In genomic region chr19:59239124-59239817, GRCm38 (mm10) we compare ENCODE assay signal across 8 mouse cellular contexts. TPM values are rescaled to one million over a fixed set of nuclear protein-coding genes. Genes with fewer than 3 reads are reported as not detected.
DNase-seq lines count a peak whose midpoint lies in the region; ATAC-seq and TF ChIP-seq lines count a peak whose summit lies in the region.

No protein-coding gene starts in this region.

- H3K4me1 ChIP-seq in embryonic facial prominence, embryonic 14.5 days (ENCODE audit: control insufficient read depth, insufficient read depth, low read length), result no peaks in the 10 kb centered on the region
- H3K4me1 ChIP-seq in kidney, embryonic 15.5 days, result no peaks in the 10 kb centered on the region

- H3ac ChIP-seq in myocyte (ENCODE audit: control insufficient read depth, insufficient read length), result no peak overlapping the region

- ATAC-seq in embryonic facial prominence, embryonic 14.5 days (ENCODE audit: low read depth), result peak; percentile 64
- peak; percentile 56; the same call in 1 of the 2 replicates for ATAC-seq in kidney, embryonic 15.5 days (replicated peaks; ENCODE audit: low FRiP score)

- H3K27me3 ChIP-seq in embryonic facial prominence, embryonic 14.5 days (replicated peaks; ENCODE audit: control insufficient read depth, insufficient read depth, low read length), result no peaks in the 10 kb centered on the region
- H3K27me3 ChIP-seq in kidney, embryonic 15.5 days, result peaks cover 3% of the 10 kb centered on the region; the same call in 1 of the 2 replicates
- peaks cover 21% of the 10 kb centered on the region for H3K27me3 ChIP-seq in myocyte (ENCODE audit: control insufficient read depth, insufficient read depth, insufficient read length)

- H3K79me2 ChIP-seq in myocyte (ENCODE audit: control insufficient read depth, insufficient read depth), result no peaks in the 10 kb centered on the region

- H3K9me3 ChIP-seq in embryonic facial prominence, embryonic 14.5 days (ENCODE audit: control insufficient read depth, low read length), result no peaks in the 10 kb centered on the region
- no peaks in the 10 kb centered on the region for H3K9me3 ChIP-seq in kidney, embryonic 15.5 days (replicated peaks)

- WGBS in embryonic facial prominence, embryonic 14.5 days, result 23% methylated on average over 17 of the region's 17 CpGs
- 23% methylated on average over 17 of the region's 17 CpGs for WGBS in kidney, embryonic 15.5 days

- no peak for TF ChIP-seq POLR2A in myocyte (IDR thresholded peaks at IDR 0.05; ENCODE audit: insufficient read length, low read depth)

- H3K27ac ChIP-seq in embryonic facial prominence, embryonic 14.5 days (replicated peaks; ENCODE audit: low read depth, low read length), result no peak overlapping the region
- no peak overlapping the region for H3K27ac ChIP-seq in kidney, embryonic 15.5 days

- no peak overlapping the region for H3K4me2 ChIP-seq in embryonic facial prominence, embryonic 14.5 days (ENCODE audit: low read depth, low read length)
- no peak overlapping the region for H3K4me2 ChIP-seq in kidney, embryonic 15.5 days
- peak overlapping the region; percentile 67 for H3K4me2 ChIP-seq in myocyte (ENCODE audit: low read depth)

- H3K36me3 ChIP-seq in embryonic facial prominence, embryonic 14.5 days (ENCODE audit: control insufficient read depth, insufficient read depth, low read length), result no peaks in the 10 kb centered on the region
- no peaks in the 10 kb centered on the region for H3K36me3 ChIP-seq in kidney, embryonic 15.5 days
- no peaks in the 10 kb centered on the region for H3K36me3 ChIP-seq in myocyte (ENCODE audit: control insufficient read depth, insufficient read depth)

- DNase-seq in 416B (ENCODE audit: low read depth) (peak; percentile 73), liver (peak; percentile 83)
- peak; percentile 88 to 90 for DNase-seq in adrenal gland, postnatal 36 days
- DNase-seq in embryonic facial prominence, embryonic 14.5 days (ENCODE audit: low spot score), result peak; percentile 75
- peak; percentile 47 to 73 for DNase-seq in heart, adult 9 months (ENCODE audit: low spot score in 2 of 2)
- peak; percentile 54 to 60 for DNase-seq in spleen, postnatal 36 days (ENCODE audit: low spot score in 2 of 2)

- no peak overlapping the region for H3K4me3 ChIP-seq in embryonic facial prominence, embryonic 14.5 days (ENCODE audit: low read depth, low read length)
- H3K4me3 ChIP-seq in kidney, embryonic 15.5 days (replicated peaks), result no peak overlapping the region
- no peak overlapping the region for H3K4me3 ChIP-seq in myocyte

- no peak overlapping the region for H3K9ac ChIP-seq in embryonic facial prominence, embryonic 14.5 days (ENCODE audit: low read depth, low read length)
- H3K9ac ChIP-seq in kidney, embryonic 15.5 days, result no peak overlapping the region

TF ChIP-seq in myocyte, 11 proteins besides CTCF, POLR2A, EP300 and RAD21:
- TF ChIP-seq MYOG (IDR thresholded peaks at IDR 0.05; ENCODE audit: control insufficient read depth in 1 of 3, insufficient read depth in 1 of 3, insufficient read length in 2 of 3, low read depth in 2 of 3), result peak in 1 of 3 experiments; percentile 36
- TF ChIP-seq MYOD1 (IDR thresholded peaks at IDR 0.05; ENCODE audit: control insufficient read depth in 1 of 3, insufficient read length in 2 of 3, low read depth in 2 of 3), result peak in 1 of 3 experiments; percentile 15
- TF ChIP-seq POLR2AphosphoS2 (IDR thresholded peaks at IDR 0.05; ENCODE audit: insufficient read length, low read depth), result no peak
- no peak for TF ChIP-seq REST (IDR thresholded peaks at IDR 0.05; ENCODE audit: insufficient read depth, insufficient read length)
- TF ChIP-seq E2F4 (IDR thresholded peaks at IDR 0.05; ENCODE audit: insufficient read depth), result no peak

RNA-seq across cellular contexts. Expression of gene Kcnk18, which starts 20.3 kb away (rescaled TPM):
- total RNA-seq in adrenal gland, postnatal 36 days (2021), result not detected
- polyA plus RNA-seq in embryonic facial prominence, embryonic 14.5 days (2014; fragmentation: Nextera tagmentation; extraction: Ambion mirVana), result 0.18 TPM in 1 of 2 replicates, not detected in the other
- polyA plus RNA-seq in kidney, embryonic 15.5 days (2015; fragmentation: Nextera tagmentation; extraction: Ambion mirVana), result not detected in 2 replicates
- not detected for polyA plus RNA-seq in myocyte (2012; fragmentation: generic; extraction: Trizol)

RNA-seq across cellular contexts. Expression of gene Slc18a2, which starts 21.4 kb away (rescaled TPM):
- 10 to 100 TPM; 12.3 to 16.1 TPM for total RNA-seq in adrenal gland, postnatal 36 days (2021)
- 7.9 and 9.0 TPM in 2 replicates for polyA plus RNA-seq in embryonic facial prominence, embryonic 14.5 days (2014; fragmentation: Nextera tagmentation; extraction: Ambion mirVana)
- polyA plus RNA-seq in kidney, embryonic 15.5 days (2015; fragmentation: Nextera tagmentation; extraction: Ambion mirVana), result 9.1 and 13.2 TPM in 2 replicates
- 0.42 TPM for polyA plus RNA-seq in myocyte (2012; fragmentation: generic; extraction: Trizol)
